9 mouse cellular contexts compared by ENCODE assay signal in genomic region chr12:112663716-112664115, GRCm38 (mm10). TPM values are rescaled to one million over a fixed set of nuclear protein-coding genes. Genes with fewer than 3 reads are reported as not detected.
A peak's percentile ranks its signal among the peaks of the same experiment; 100 is the strongest.
DNase-seq lines count a peak whose midpoint lies in the region; ATAC-seq and TF ChIP-seq lines count a peak whose summit lies in the region.
"Had no signal": no experiment of that assay in that cellular context is flagged by ENCODE, and none has a peak within 500 bp of the region (broad histone marks: within the 10 kb centered on the region; RNA-seq: fewer than 3 reads in every experiment).

No protein-coding gene starts in this region.

- 95% methylated on average over 12 of the region's 12 CpGs for WGBS in heart, embryonic 12.5 days
- WGBS in stomach, embryonic 14.5 days = 77% methylated on average over 12 of the region's 12 CpGs
- WGBS in stomach, postnatal 0 days = 80% methylated on average over 12 of the region's 12 CpGs
- 84% methylated on average over 12 of the region's 12 CpGs for WGBS in limb, embryonic 14.5 days
- WGBS in stomach, embryonic 16.5 days = 75% methylated on average over 12 of the region's 12 CpGs

- no peaks in the 10 kb centered on the region for H3K27me3 ChIP-seq in heart, embryonic 12.5 days (replicated peaks)
- no peaks in the 10 kb centered on the region for H3K27me3 ChIP-seq in stomach, embryonic 14.5 days (ENCODE audit: control insufficient read depth, insufficient read depth, low read length)
- no peaks in the 10 kb centered on the region for H3K27me3 ChIP-seq in stomach, postnatal 0 days (ENCODE audit: control insufficient read depth, insufficient read depth, low read length)
- H3K27me3 ChIP-seq in limb, embryonic 14.5 days (ENCODE audit: control insufficient read depth, insufficient read depth, low read length) = no peaks in the 10 kb centered on the region
- no peaks in the 10 kb centered on the region for H3K27me3 ChIP-seq in stomach, embryonic 16.5 days (ENCODE audit: control insufficient read depth, insufficient read depth, low read length)
- H3K27me3 ChIP-seq: liver, embryonic 12.5 days had no signal

- TF ChIP-seq POLR2A in limb, embryonic 14.5 days (IDR thresholded peaks at IDR 0.05; ENCODE audit: borderline replicate concordance, extremely low read depth, insufficient read depth, insufficient read length) = no peak

- intact Hi-C loops in heart, postnatal 36 days (cut with DNase I) = no loop called here

- no peak for ATAC-seq in heart, embryonic 12.5 days (ENCODE audit: insufficient number of reproducible peaks, low FRiP score)
- no peak for ATAC-seq in stomach, embryonic 14.5 days (ENCODE audit: insufficient number of reproducible peaks, insufficient read depth, low FRiP score, low read depth)
- no peak for ATAC-seq in stomach, postnatal 0 days (ENCODE audit: low FRiP score, low TSS enrichment)
- no peak for ATAC-seq in limb, embryonic 14.5 days (ENCODE audit: low FRiP score, low read depth)
- ATAC-seq in stomach, embryonic 16.5 days (ENCODE audit: insufficient read depth, low FRiP score) = no peak
- ATAC-seq: liver, embryonic 12.5 days had no signal

- peaks cover 91% of the 10 kb centered on the region for H3K36me3 ChIP-seq in heart, embryonic 12.5 days
- H3K36me3 ChIP-seq in stomach, embryonic 14.5 days (ENCODE audit: control insufficient read depth, insufficient read depth, low read length) = peaks cover 60% of the 10 kb centered on the region
- H3K36me3 ChIP-seq in stomach, postnatal 0 days (ENCODE audit: control insufficient read depth, insufficient read depth, low read length) = peaks cover 23% of the 10 kb centered on the region
- peaks cover 88% of the 10 kb centered on the region for H3K36me3 ChIP-seq in limb, embryonic 14.5 days (ENCODE audit: control insufficient read depth, insufficient read depth, low read length)
- peaks cover 16% of the 10 kb centered on the region for H3K36me3 ChIP-seq in stomach, embryonic 16.5 days (ENCODE audit: control insufficient read depth, insufficient read depth, low read length)

- no peak overlapping the region for H3K4me3 ChIP-seq in heart, embryonic 12.5 days
- H3K4me3 ChIP-seq in stomach, embryonic 14.5 days (ENCODE audit: low read depth, low read length) = no peak overlapping the region
- no peak overlapping the region for H3K4me3 ChIP-seq in stomach, postnatal 0 days (ENCODE audit: low read depth, low read length)
- H3K4me3 ChIP-seq in limb, embryonic 14.5 days (replicated peaks; ENCODE audit: low read length) = no peak overlapping the region
- no peak overlapping the region for H3K4me3 ChIP-seq in stomach, embryonic 16.5 days (replicated peaks; ENCODE audit: low read length)
- H3K4me3 ChIP-seq: liver, embryonic 12.5 days had no signal

- peak overlapping the region; percentile 33; the same call in 1 of the 2 replicates for H3K9ac ChIP-seq in heart, embryonic 12.5 days
- H3K9ac ChIP-seq in stomach, embryonic 14.5 days (replicated peaks; ENCODE audit: low read depth, low read length) = no peak overlapping the region; the same call in 1 of the 2 replicates
- H3K9ac ChIP-seq in stomach, postnatal 0 days (ENCODE audit: low read length) = no peak overlapping the region
- H3K9ac ChIP-seq in limb, embryonic 14.5 days (ENCODE audit: low read depth, low read length, severe bottlenecking) = no peak overlapping the region
- H3K9ac ChIP-seq in stomach, embryonic 16.5 days (ENCODE audit: low read length) = peak overlapping the region; percentile 32
- H3K9ac ChIP-seq: liver, embryonic 12.5 days had no signal

- no peaks in the 10 kb centered on the region for H3K9me3 ChIP-seq in heart, embryonic 12.5 days (replicated peaks)
- no peaks in the 10 kb centered on the region for H3K9me3 ChIP-seq in stomach, embryonic 14.5 days (ENCODE audit: control insufficient read depth, low read depth, low read length)
- H3K9me3 ChIP-seq in stomach, postnatal 0 days (ENCODE audit: control insufficient read depth, low read length) = no peaks in the 10 kb centered on the region
- no peaks in the 10 kb centered on the region for H3K9me3 ChIP-seq in limb, embryonic 14.5 days (ENCODE audit: control insufficient read depth, low read length)
- H3K9me3 ChIP-seq in stomach, embryonic 16.5 days (replicated peaks; ENCODE audit: control insufficient read depth, low read length) = no peaks in the 10 kb centered on the region
- H3K9me3 ChIP-seq: liver, embryonic 12.5 days had no signal

- no peak for TF ChIP-seq EP300 in stomach, postnatal 0 days (optimal IDR thresholded peaks at IDR 0.05)

- peak overlapping the region; percentile 93 for H3K27ac ChIP-seq in heart, embryonic 12.5 days (ENCODE audit: poor library complexity, severe bottlenecking)
- H3K27ac ChIP-seq in stomach, embryonic 14.5 days (ENCODE audit: low read length) = peak overlapping the region; percentile 22; the same call in 1 of the 2 replicates
- H3K27ac ChIP-seq in stomach, postnatal 0 days (replicated peaks) = no peak overlapping the region
- 0 out of 2 replicates have a peak overlapping the region, but pooled peaks have one; percentile 26 for H3K27ac ChIP-seq in limb, embryonic 14.5 days (replicated peaks; ENCODE audit: low read depth, low read length)
- H3K27ac ChIP-seq in stomach, embryonic 16.5 days (ENCODE audit: low read length) = peak overlapping the region; percentile 43
- H3K27ac ChIP-seq: liver, embryonic 12.5 days had no signal

- no peak for DNase-seq in heart, postnatal 36 days
- DNase-seq in stomach, postnatal 0 days (ENCODE audit: low spot score) = no peak
- no peak for DNase-seq in limb, embryonic 14.5 days (ENCODE audit: low spot score)
- no peak for DNase-seq in urinary bladder, adult 2 months (ENCODE audit: low spot score)
- DNase-seq in kidney, adult 9 months = no peak

- no peak for TF ChIP-seq CTCF in stomach, postnatal 0 days (IDR thresholded peaks at IDR 0.05; ENCODE audit: low read depth)

- H3K4me2 ChIP-seq in heart, embryonic 12.5 days = no peak overlapping the region
- no peak overlapping the region for H3K4me2 ChIP-seq in stomach, embryonic 14.5 days (replicated peaks; ENCODE audit: low read depth, low read length)
- H3K4me2 ChIP-seq in stomach, postnatal 0 days (replicated peaks; ENCODE audit: low read depth) = no peak overlapping the region
- no peak overlapping the region for H3K4me2 ChIP-seq in limb, embryonic 14.5 days (replicated peaks; ENCODE audit: low read depth, low read length, severe bottlenecking)
- no peak overlapping the region for H3K4me2 ChIP-seq in stomach, embryonic 16.5 days (ENCODE audit: low read depth, low read length)
- H3K4me2 ChIP-seq: liver, embryonic 12.5 days had no signal

- peaks cover 100% of the 10 kb centered on the region for H3K4me1 ChIP-seq in heart, embryonic 12.5 days (replicated peaks)
- H3K4me1 ChIP-seq in stomach, embryonic 14.5 days (ENCODE audit: control insufficient read depth, insufficient read depth, low read length) = peaks cover 74% of the 10 kb centered on the region
- peaks cover 22% of the 10 kb centered on the region for H3K4me1 ChIP-seq in stomach, postnatal 0 days (replicated peaks; ENCODE audit: control insufficient read depth, insufficient read depth)
- peaks cover 66% of the 10 kb centered on the region for H3K4me1 ChIP-seq in limb, embryonic 14.5 days (ENCODE audit: control insufficient read depth, insufficient read depth, low read length)
- peaks cover 85% of the 10 kb centered on the region for H3K4me1 ChIP-seq in stomach, embryonic 16.5 days (ENCODE audit: control insufficient read depth, insufficient read depth, low read length)

RNA-seq across cellular contexts. Expression of gene Akt1, which starts 11.0 kb away (rescaled TPM):
- polyA plus RNA-seq in heart, embryonic 12.5 days (2016; fragmentation: Nextera tagmentation; extraction: Ambion mirVana) = 180 and 184 TPM in 2 replicates
- total RNA-seq in heart, postnatal 36 days (2021) = 100 to 1,000 TPM; 184 to 212 TPM
- polyA plus RNA-seq in stomach, embryonic 14.5 days (2014; fragmentation: Nextera tagmentation; extraction: Ambion mirVana) = 55.6 and 64.6 TPM in 2 replicates
- polyA plus RNA-seq in stomach, postnatal 0 days (2015; fragmentation: Nextera tagmentation; extraction: Ambion mirVana) = 84.5 and 98.2 TPM in 2 replicates
- 305 and 332 TPM in 2 replicates for polyA plus RNA-seq in limb, embryonic 14.5 days (2012; rRNA removed)
- polyA plus RNA-seq in limb, embryonic 14.5 days (2014; fragmentation: Nextera tagmentation; extraction: Ambion mirVana) = 148 and 181 TPM in 2 replicates
- 50.7 and 52.8 TPM in 2 replicates for polyA plus RNA-seq in stomach, embryonic 16.5 days (2015; fragmentation: Nextera tagmentation; extraction: Ambion mirVana)
- 149 and 150 TPM in 2 replicates for polyA plus RNA-seq in urinary bladder, adult 2 months (2012; rRNA removed)

RNA-seq across cellular contexts. Expression of gene Zbtb42, which starts 14.9 kb away (rescaled TPM):
- polyA plus RNA-seq in heart, embryonic 12.5 days (2016; fragmentation: Nextera tagmentation; extraction: Ambion mirVana) = 4.7 and 6.4 TPM in 2 replicates
- total RNA-seq in heart, postnatal 36 days (2021) = 1 to 10 TPM; 4.7 to 5.7 TPM
- 10.9 and 14.2 TPM in 2 replicates for polyA plus RNA-seq in stomach, embryonic 14.5 days (2014; fragmentation: Nextera tagmentation; extraction: Ambion mirVana)
- polyA plus RNA-seq in stomach, postnatal 0 days (2015; fragmentation: Nextera tagmentation; extraction: Ambion mirVana) = 11.3 and 12.1 TPM in 2 replicates
- polyA plus RNA-seq in limb, embryonic 14.5 days (2012; rRNA removed) = 2.5 and 3.3 TPM in 2 replicates
- polyA plus RNA-seq in limb, embryonic 14.5 days (2014; fragmentation: Nextera tagmentation; extraction: Ambion mirVana) = 1.9 and 2.5 TPM in 2 replicates
- 9.7 and 12.2 TPM in 2 replicates for polyA plus RNA-seq in stomach, embryonic 16.5 days (2015; fragmentation: Nextera tagmentation; extraction: Ambion mirVana)
- polyA plus RNA-seq in urinary bladder, adult 2 months (2012; rRNA removed) = 18.0 and 20.5 TPM in 2 replicates

RNA-seq across cellular contexts. Expression of gene Siva1, which starts 19.2 kb away (rescaled TPM):
- polyA plus RNA-seq in heart, embryonic 12.5 days (2016; fragmentation: Nextera tagmentation; extraction: Ambion mirVana) = 99.4 and 116 TPM in 2 replicates
- total RNA-seq in heart, postnatal 36 days (2021) = 10 to 100 TPM; 29.4 to 31.0 TPM
- 250 and 274 TPM in 2 replicates for polyA plus RNA-seq in stomach, embryonic 14.5 days (2014; fragmentation: Nextera tagmentation; extraction: Ambion mirVana)
- polyA plus RNA-seq in stomach, postnatal 0 days (2015; fragmentation: Nextera tagmentation; extraction: Ambion mirVana) = 91.5 and 97.1 TPM in 2 replicates
- 179 and 184 TPM in 2 replicates for polyA plus RNA-seq in limb, embryonic 14.5 days (2012; rRNA removed)
- 282 and 284 TPM in 2 replicates for polyA plus RNA-seq in limb, embryonic 14.5 days (2014; fragmentation: Nextera tagmentation; extraction: Ambion mirVana)
- polyA plus RNA-seq in stomach, embryonic 16.5 days (2015; fragmentation: Nextera tagmentation; extraction: Ambion mirVana) = 152 and 171 TPM in 2 replicates
- polyA plus RNA-seq in urinary bladder, adult 2 months (2012; rRNA removed) = 62.6 and 71.8 TPM in 2 replicates

RNA-seq across cellular contexts. Expression of gene Adssl1, which starts 43.9 kb away (rescaled TPM):
- 81.7 and 86.4 TPM in 2 replicates for polyA plus RNA-seq in heart, embryonic 12.5 days (2016; fragmentation: Nextera tagmentation; extraction: Ambion mirVana)
- 100 to 1,000 TPM; 162 to 165 TPM for total RNA-seq in heart, postnatal 36 days (2021)
- polyA plus RNA-seq in stomach, embryonic 14.5 days (2014; fragmentation: Nextera tagmentation; extraction: Ambion mirVana) = 2.8 and 3.1 TPM in 2 replicates
- 4.7 and 6.4 TPM in 2 replicates for polyA plus RNA-seq in stomach, postnatal 0 days (2015; fragmentation: Nextera tagmentation; extraction: Ambion mirVana)
- 11.8 and 18.9 TPM in 2 replicates for polyA plus RNA-seq in limb, embryonic 14.5 days (2012; rRNA removed)
- polyA plus RNA-seq in limb, embryonic 14.5 days (2014; fragmentation: Nextera tagmentation; extraction: Ambion mirVana) = 13.3 and 15.0 TPM in 2 replicates
- 2.7 and 10.3 TPM in 2 replicates for polyA plus RNA-seq in stomach, embryonic 16.5 days (2015; fragmentation: Nextera tagmentation; extraction: Ambion mirVana)
- 19.5 and 26.9 TPM in 2 replicates for polyA plus RNA-seq in urinary bladder, adult 2 months (2012; rRNA removed)

RNA-seq across cellular contexts. Expression of gene Cep170b, which starts 56.5 kb away (rescaled TPM):
- polyA plus RNA-seq in heart, embryonic 12.5 days (2016; fragmentation: Nextera tagmentation; extraction: Ambion mirVana) = 7.0 and 7.3 TPM in 2 replicates
- total RNA-seq in heart, postnatal 36 days (2021) = 10 to 100 TPM in 1 of 2 experiments, 1 to 10 TPM in 1; 9.2 to 11.3 TPM
- polyA plus RNA-seq in stomach, embryonic 14.5 days (2014; fragmentation: Nextera tagmentation; extraction: Ambion mirVana) = 15.8 and 16.2 TPM in 2 replicates
- 20.7 and 21.2 TPM in 2 replicates for polyA plus RNA-seq in stomach, postnatal 0 days (2015; fragmentation: Nextera tagmentation; extraction: Ambion mirVana)
- polyA plus RNA-seq in limb, embryonic 14.5 days (2012; rRNA removed) = 30.1 and 36.9 TPM in 2 replicates
- 21.3 and 23.6 TPM in 2 replicates for polyA plus RNA-seq in limb, embryonic 14.5 days (2014; fragmentation: Nextera tagmentation; extraction: Ambion mirVana)
- 19.8 and 21.9 TPM in 2 replicates for polyA plus RNA-seq in stomach, embryonic 16.5 days (2015; fragmentation: Nextera tagmentation; extraction: Ambion mirVana)
- polyA plus RNA-seq in urinary bladder, adult 2 months (2012; rRNA removed) = 33.2 and 42.5 TPM in 2 replicates

Comparison
In these comparisons a context has a peak if more than half of its experiments do, and no peak if none do; other contexts are left out.
1. H3K9ac ChIP-seq: peak in heart, embryonic 12.5 days (single experiment) and stomach, embryonic 16.5 days (single experiment); none in stomach, embryonic 14.5 days (single experiment), stomach, postnatal 0 days (single experiment) and limb, embryonic 14.5 days (single experiment).